Mouse (Mus musculus): Measurements from ENCODE around the gene Lrrc42.

The Lrrc42 gene

DNA sequence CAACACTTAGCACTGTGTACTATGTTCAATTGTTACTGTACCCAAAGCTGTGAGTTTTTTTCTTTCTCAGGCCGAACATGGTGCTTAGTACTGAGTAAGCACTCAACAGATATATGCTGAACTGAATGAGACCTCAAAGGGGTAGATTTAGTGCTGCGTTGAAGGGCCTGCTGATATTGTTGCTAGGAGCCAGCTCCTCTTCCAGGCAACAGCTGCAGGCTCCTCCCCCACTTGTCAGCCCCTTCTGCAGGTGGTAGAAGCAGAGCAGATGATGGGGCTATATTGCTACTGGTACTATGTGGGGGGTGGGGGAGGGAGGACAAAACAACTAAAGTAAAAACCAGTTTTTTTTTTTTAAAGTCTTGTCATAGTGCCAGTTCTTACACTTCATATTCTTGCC lies 3.9 kb downstream of the Lrrc42 start:
- DNase-seq (ENCODE audit: low read depth, low spot score) = no peak

DNA sequence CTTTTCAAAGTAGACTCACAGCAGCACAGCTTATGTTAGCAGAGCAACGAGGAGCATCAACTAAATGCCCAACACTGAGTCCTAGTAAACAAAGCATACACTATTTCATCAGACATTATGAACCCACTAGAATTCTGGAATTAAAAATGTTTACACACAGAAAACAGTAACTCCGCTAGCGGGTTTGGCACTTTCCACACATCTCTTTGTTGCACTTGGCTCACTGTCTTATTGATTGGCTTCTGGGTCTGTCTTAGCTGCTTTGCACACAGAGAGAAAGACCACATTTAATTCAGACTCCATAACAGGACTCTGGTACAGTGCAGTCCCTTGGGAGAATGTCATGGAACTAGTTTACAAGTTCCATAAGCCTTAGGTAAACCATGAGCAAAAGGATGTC lies 5.3 kb downstream of the Lrrc42 start:
- DNase-seq (ENCODE audit: low read depth, low spot score) = no peak

GRCm38 (mm10) chr4:107247110-107247509 lies 6.2 kb downstream of the Lrrc42 start:
- no peak for DNase-seq (ENCODE audit: low read depth, low spot score)

DNA sequence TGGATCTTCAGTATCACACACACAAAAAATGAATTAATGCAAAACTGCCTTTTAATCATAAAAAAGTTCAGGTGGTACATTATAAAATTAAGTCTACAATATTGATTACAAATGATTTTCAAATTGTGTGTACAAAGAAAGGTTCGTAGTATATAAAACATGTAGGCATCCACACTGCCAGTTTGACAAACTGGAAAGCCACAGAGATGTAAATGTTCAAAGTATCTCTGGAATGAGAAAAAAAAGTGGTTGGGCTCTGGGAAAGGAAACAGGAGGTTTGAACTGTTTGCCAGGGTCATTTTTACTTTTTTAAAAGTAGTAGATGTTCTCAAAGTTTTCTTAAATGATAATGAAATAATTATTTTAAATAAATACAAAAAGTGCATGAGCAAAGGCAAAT lies 7.3 kb downstream of the Lrrc42 start:
- no peak for DNase-seq (ENCODE audit: low read depth, low spot score)

DNA sequence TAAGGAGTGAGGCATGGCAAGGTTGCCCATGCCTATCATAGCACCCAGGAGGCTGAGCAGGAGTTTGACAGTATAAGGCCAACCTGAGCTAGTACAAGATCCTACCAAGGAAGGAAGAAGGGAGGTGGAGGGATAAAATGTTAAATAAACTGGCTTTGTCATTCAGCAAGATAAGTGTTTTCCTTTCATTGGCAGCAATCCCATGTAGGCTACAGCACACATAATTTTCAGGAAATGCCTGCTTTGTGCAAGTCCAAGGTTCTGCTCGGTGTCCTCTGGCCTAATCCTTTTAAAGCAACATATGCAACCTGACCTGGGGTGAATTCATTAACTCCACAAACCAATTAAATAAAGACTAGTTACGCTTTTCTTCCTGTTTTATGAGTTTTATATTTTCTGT lies 8.0 kb downstream of the Lrrc42 start:
- no peak for DNase-seq (ENCODE audit: low read depth, low spot score)

DNA sequence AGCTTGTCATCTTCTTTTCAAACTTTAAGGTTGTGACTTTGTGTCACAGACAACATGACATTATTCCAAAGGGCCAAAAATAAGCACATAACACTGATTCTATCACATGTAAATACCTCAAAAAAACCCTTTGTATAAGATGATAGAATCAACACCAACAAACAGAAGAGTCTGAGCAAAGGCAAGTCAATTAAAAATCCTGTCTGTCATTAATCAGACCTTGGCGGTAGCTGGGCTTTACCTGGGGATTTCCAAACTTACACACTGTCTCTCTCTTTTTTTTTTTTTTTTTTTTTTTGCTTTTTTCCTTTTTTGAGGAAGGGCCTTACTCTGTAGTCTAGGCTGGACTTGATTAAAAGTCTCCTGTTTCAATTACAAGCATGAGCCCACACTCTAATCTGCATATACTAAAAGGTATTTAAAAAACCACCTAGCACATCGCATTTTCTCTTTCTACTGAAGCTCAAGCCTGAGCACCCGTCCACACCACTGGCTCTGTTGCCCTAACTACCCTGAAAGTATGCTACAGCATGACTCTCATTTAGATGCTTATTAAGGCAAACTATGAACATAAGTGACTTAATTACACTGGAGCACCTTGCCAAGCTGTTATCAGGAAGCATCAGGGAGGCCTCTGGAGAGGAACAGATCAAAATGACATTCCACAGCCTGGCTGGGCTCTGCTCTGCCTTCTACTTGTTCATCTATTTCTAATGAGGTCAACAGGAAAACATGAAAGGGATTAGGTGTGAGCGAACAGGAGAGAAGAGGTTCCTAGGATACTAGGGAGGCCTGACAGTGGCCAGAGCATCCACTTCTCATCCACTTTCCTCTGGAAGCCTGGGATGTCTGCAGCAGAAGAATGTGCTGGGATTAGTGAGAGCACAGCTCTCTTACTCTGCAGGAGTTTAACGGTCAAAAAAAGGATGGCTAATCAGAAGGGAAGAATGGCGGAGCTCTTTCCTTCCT lies 9.7 kb downstream of the Lrrc42 start:
- DNase-seq (ENCODE audit: low read depth, low spot score) = no peak

GRCm38 (mm10) chr4:107240196-107240595 lies 13.1 kb downstream of the Lrrc42 start:
- DNase-seq (ENCODE audit: low read depth, low spot score) = no peak

GRCm38 (mm10) chr4:107238253-107238652 lies 15.1 kb downstream of the Lrrc42 start:
- DNase-seq (ENCODE audit: low read depth, low spot score) = no peak

GRCm38 (mm10) chr4:107232219-107232618 lies 21.1 kb downstream of the Lrrc42 start:
- no peak for DNase-seq (ENCODE audit: low read depth, low spot score)

DNA sequence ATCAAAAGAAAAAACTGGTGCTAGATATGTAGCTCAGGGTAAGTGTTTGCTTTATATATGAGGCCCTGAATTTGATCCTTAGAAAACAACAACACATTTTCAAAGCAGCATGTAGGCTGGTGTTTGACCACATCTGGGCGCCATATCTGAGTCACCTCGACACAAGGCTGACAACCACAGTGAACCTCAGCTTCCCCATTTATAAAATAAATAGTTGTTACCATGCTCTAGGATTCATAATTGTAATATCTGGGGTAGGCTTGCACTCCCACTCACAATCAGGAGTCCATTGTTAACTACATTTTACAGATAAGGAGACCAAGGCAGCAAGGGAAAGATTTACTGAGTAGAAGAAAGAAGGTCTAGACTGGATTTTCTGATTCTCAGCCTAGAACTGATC lies 27.0 kb downstream of the Lrrc42 start:
- DNase-seq (ENCODE audit: low read depth, low spot score) = no peak

GRCm38 (mm10) chr4:107223225-107224204 lies 29.8 kb downstream of the Lrrc42 start:
- DNase-seq (ENCODE audit: low read depth, low spot score) = no peak

GRCm38 (mm10) chr4:107221524-107221923 lies 31.8 kb downstream of the Lrrc42 start:
- DNase-seq (ENCODE audit: low read depth, low spot score) = no peak

- DNase-seq (ENCODE audit: low read depth, low spot score) = no peak
Measured at GRCm38 (mm10) chr4:107217574-107217973, 35.8 kb downstream of the Lrrc42 start.

GRCm38 (mm10) chr4:107213279-107214011 lies 39.9 kb downstream of the Lrrc42 start:
- DNase-seq (ENCODE audit: low read depth, low spot score) = no peak

DNA sequence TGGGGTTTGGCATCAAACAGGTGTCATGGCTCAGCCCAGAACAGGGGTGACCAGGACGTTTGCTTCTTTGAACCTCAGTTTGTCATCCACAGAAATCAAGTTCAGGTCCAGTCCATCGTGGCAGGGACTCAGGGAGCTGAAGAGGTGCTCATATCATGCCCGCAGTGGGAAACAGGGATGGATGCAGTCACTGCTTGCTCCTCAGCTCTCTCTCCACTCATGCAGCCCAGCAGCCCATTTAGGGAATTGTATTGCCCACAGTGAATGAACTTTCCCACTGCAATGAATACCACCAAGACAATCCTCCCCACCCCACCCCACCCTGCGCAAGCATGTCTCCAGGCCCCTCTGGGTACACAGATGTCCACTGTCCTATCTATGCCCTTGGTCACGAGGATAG lies 41.4 kb downstream of the Lrrc42 start:
- no peak for DNase-seq (ENCODE audit: low read depth, low spot score)

- no peak for DNase-seq (ENCODE audit: low read depth, low spot score)
Measured at GRCm38 (mm10) chr4:107211465-107211864, 41.9 kb downstream of the Lrrc42 start.

DNA sequence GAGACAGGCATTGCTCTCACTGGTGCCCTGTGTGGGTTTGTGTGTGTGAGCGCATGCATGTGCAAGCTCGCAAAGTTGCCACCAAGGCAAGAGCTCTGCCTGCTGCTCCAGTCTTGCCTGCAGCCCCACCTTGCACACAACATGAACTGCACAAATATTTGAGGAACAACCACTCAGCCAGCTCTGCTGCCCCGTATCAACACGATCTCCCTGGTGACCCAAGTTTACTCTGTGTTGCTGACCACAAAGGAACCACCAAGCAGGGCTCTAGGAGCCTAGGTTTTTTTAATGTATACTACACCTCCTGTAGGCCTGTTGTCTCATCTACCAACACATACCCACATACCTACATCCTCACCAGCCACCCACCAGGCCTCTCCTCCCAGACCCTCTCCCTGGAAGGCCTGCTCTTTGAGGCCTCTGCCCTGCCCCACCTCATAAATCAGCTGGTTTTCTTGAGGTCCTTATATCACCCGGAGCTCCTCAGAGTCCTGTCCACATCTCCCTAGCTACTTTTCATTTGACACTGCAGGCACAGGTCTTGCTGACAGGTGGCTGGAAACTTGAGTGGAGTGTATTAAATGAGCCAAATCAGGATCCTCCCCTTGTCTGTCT lies 42.7 kb downstream of the Lrrc42 start:
- no peak for DNase-seq (ENCODE audit: low read depth, low spot score)

DNA sequence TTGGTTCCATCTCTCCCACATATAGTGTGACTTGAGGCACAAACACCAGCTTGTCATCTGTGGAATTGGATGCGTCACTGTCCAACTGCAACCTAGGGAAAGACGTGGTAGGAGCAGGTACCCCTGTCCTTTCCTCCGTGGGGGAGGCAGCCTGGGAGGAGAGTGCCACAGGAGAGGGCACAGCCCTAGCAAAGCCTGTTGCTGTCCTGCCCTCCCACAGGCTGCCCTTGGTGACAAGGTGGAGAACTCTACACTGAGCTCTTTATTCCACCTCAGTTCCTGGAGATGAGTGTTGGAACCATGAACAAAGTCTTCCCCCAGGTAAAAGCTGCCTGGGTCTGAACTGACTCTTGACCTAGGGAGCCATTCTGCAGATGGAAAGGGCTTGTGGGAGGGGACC lies 44.5 kb downstream of the Lrrc42 start, which contains the start of gene Ldlrad1:
TSS of gene Ldlrad1 (plus strand) at position 301 of the 400 bp plus-strand sequence.
- DNase-seq (ENCODE audit: low read depth, low spot score) = no peak

DNA sequence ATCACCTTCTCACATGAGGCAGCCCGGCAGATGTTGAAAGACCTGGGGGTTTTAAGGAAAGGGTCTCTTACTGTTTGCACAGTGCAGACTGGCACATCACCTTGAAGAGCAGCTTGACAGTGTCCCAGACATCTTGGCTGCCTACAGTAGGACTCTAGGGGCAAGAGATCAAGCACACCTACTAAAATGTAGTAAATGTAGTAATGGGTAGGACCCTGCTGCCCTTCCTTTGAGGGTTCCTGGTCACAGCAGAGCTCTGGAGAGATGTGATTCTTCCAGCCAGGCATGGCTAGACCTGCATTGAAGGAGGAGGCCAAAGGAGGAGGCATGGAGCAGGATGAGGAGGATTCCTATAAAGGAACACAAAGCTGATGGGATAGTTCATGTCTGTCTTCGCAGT lies 46.3 kb downstream of the Lrrc42 start:
- DNase-seq (ENCODE audit: low read depth, low spot score) = no peak

DNA sequence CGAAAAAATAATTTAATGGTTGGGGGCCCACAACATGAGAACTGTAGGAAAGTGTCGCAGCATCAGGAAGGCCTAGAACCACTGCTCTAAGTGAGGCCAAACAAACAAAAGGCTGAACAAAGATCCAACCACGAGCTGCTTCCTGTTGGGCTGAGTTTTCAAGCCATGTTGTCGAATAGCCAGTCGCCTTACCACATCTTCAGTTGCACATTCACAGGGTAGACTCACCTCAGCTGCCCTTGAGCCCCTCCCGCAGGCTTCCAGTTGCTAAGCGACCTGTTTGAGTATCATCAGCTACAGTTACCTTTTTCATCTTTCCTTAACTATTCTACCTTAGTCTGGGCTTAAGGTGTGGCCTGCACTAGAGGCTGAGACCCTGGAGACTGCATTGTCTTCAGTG lies 50.3 kb downstream of the Lrrc42 start:
- no peak for DNase-seq (ENCODE audit: low read depth, low spot score)

DNA sequence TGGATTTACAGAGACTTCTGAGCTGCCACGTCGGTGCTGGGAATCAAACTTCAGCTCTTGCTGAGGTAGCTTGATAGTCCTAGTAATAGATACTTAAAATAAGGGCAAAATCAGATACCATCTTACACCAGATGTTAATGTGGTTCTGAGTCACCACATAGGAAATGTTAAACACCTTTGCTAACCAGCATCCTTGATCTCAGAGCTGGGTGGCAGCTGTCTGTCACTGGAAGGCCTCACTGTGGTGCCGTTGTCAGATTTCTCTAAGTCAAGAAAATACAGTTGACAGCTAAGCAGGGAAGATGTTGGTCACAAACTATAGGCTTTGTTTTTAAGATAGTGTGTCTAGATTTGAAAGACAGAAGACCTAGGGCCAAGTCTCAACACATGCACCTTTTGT lies 51.6 kb downstream of the Lrrc42 start:
- no peak for DNase-seq (ENCODE audit: low read depth, low spot score)
